16 mouse cellular contexts compared by ENCODE assay signal in the genomic region with DNA sequence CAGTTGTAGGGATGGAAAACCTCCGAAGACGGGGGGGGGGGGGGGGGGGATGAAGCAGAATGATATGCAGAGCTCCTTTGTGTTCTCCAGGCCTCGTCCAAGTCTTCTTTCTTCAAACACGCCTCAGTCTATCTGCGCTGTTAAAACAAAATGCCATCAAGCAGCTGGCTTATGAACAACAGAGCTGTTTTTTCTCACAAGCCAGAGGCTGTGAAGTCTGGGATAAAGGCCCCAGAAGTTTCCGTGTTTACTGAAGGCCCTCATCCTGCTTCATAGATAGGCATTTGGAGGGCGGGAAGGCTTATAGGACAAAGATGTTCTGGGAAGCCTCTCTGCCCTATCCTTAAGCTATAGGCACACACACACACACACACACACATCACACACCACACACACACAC.
DNase-seq lines count a peak whose midpoint lies in the region; ATAC-seq and TF ChIP-seq lines count a peak whose summit lies in the region.
"Had no signal": no experiment of that assay in that cellular context is flagged by ENCODE, and none has a peak within 500 bp of the region (broad histone marks: within the 10 kb centered on the region; RNA-seq: fewer than 3 reads in every experiment).

No protein-coding gene starts in this region.

- no peak for TF ChIP-seq CTCF in heart, postnatal 0 days (IDR thresholded peaks at IDR 0.05; ENCODE audit: low read depth)
- TF ChIP-seq CTCF in heart, adult 2 months (IDR thresholded peaks at IDR 0.05): no peak
- no peak for TF ChIP-seq CTCF in lung, embryonic 14.5 days (IDR thresholded peaks at IDR 0.05; ENCODE audit: low read depth)
- no peak for TF ChIP-seq CTCF in brain, embryonic 14.5 days (IDR thresholded peaks at IDR 0.05; ENCODE audit: borderline replicate concordance, extremely low read depth, insufficient read depth, insufficient read length)

- intact Hi-C loops in heart, adult 2 months (cut with DNase I): no loop called here

- H3K27ac ChIP-seq in forebrain, embryonic 10.5 days: peak overlapping the region; percentile 60; the same call in 1 of the 2 replicates
- H3K27ac ChIP-seq in forebrain, embryonic 16.5 days (ENCODE audit: low read length): no peak overlapping the region
- peak overlapping the region; percentile 63; the same call in 1 of the 2 replicates for H3K27ac ChIP-seq in heart, postnatal 0 days (ENCODE audit: low read depth)
- no peak overlapping the region for H3K27ac ChIP-seq in heart, adult 2 months
- peak overlapping the region; percentile 91 for H3K27ac ChIP-seq in lung, embryonic 14.5 days (ENCODE audit: low read depth)
- H3K27ac ChIP-seq: gastrocnemius, adult 2 months had no signal

- no peak overlapping the region for H3K9ac ChIP-seq in forebrain, embryonic 16.5 days (replicated peaks; ENCODE audit: low read depth, low read length)
- H3K9ac ChIP-seq in heart, postnatal 0 days (replicated peaks; ENCODE audit: low read depth, low read length): no peak overlapping the region
- no peak overlapping the region for H3K9ac ChIP-seq in heart, adult 2 months (ENCODE audit: low read depth, low read length)
- H3K9ac ChIP-seq in lung, embryonic 14.5 days: no peak overlapping the region
- H3K9ac ChIP-seq: intestine, embryonic 15.5 days had no signal

- no peak for ATAC-seq in forebrain, embryonic 16.5 days
- no peak for ATAC-seq in heart, postnatal 0 days (ENCODE audit: insufficient read depth, low read depth)
- ATAC-seq in lung, embryonic 14.5 days (ENCODE audit: insufficient read depth): peak; percentile 8; the same call in 1 of the 2 replicates
- ATAC-seq: forebrain, embryonic 14.5 days; intestine, embryonic 15.5 days had no signal

- no peak overlapping the region for H3K4me2 ChIP-seq in forebrain, embryonic 16.5 days (ENCODE audit: low read length)
- no peak overlapping the region for H3K4me2 ChIP-seq in heart, postnatal 0 days (ENCODE audit: low read depth, low read length)
- H3K4me2 ChIP-seq in lung, embryonic 14.5 days: no peak overlapping the region
- H3K4me2 ChIP-seq: intestine, embryonic 15.5 days had no signal

- no peak for TF ChIP-seq EP300 in heart, postnatal 0 days (IDR thresholded peaks at IDR 0.05; ENCODE audit: low read depth)
- no peak for TF ChIP-seq EP300 in heart, adult 2 months (IDR thresholded peaks at IDR 0.05; ENCODE audit: insufficient read depth, low read depth, low read length)

- H3K79me2 ChIP-seq in heart, adult 2 months (replicated peaks; ENCODE audit: control insufficient read depth, insufficient read depth, low read length): no peaks in the 10 kb centered on the region

- no peaks in the 10 kb centered on the region for H3K27me3 ChIP-seq in forebrain, embryonic 10.5 days (ENCODE audit: poor library complexity, severe bottlenecking)
- H3K27me3 ChIP-seq in forebrain, embryonic 16.5 days (replicated peaks; ENCODE audit: control insufficient read depth, insufficient read depth, low read length): no peaks in the 10 kb centered on the region
- H3K27me3 ChIP-seq in heart, postnatal 0 days (ENCODE audit: control insufficient read depth, insufficient read depth, low read length): no peaks in the 10 kb centered on the region
- no peaks in the 10 kb centered on the region for H3K27me3 ChIP-seq in heart, adult 2 months (ENCODE audit: control insufficient read depth, insufficient read depth, low read length)
- no peaks in the 10 kb centered on the region for H3K27me3 ChIP-seq in lung, embryonic 14.5 days (ENCODE audit: insufficient read depth, low read length)
- H3K27me3 ChIP-seq: CH12.LX; intestine, embryonic 15.5 days had no signal

- TF ChIP-seq POLR2A in heart, adult 2 months (IDR thresholded peaks at IDR 0.05; ENCODE audit: insufficient read depth, low read depth, low read length): no peak
- no peak for TF ChIP-seq POLR2A in brain, embryonic 14.5 days (IDR thresholded peaks at IDR 0.05; ENCODE audit: borderline replicate concordance, extremely low read depth, insufficient read depth, insufficient read length, poor library complexity, severe bottlenecking)

- DNase-seq in forebrain, embryonic 10.5 days (ENCODE audit: extremely low spot score, low spot score): no peak
- no peak for DNase-seq in heart, postnatal 0 days (ENCODE audit: low spot score)
- DNase-seq in heart, adult 2 months: no peak
- peak; percentile 76 for DNase-seq in lung, embryonic 14.5 days
- DNase-seq in lung, postnatal 10 days: no peak
- peak; percentile 22 for DNase-seq in brain, embryonic 14.5 days (ENCODE audit: low read depth)
- no peak for DNase-seq in spleen, postnatal 14 days (ENCODE audit: low spot score in 2 of 2)
- DNase-seq: adrenal gland, postnatal 10 days; cerebellum, adult 8-10 months; gastrocnemius, adult 2 months; kidney, postnatal 14 days; thymus, postnatal 25 days had no signal

- H3K9me3 ChIP-seq in forebrain, embryonic 10.5 days: peaks cover 8% of the 10 kb centered on the region; the same call in 1 of the 2 replicates
- H3K9me3 ChIP-seq in forebrain, embryonic 16.5 days (ENCODE audit: control insufficient read depth, low read length): no peaks in the 10 kb centered on the region
- no peaks in the 10 kb centered on the region for H3K9me3 ChIP-seq in heart, postnatal 0 days (replicated peaks; ENCODE audit: control insufficient read depth, low read length)
- no peaks in the 10 kb centered on the region for H3K9me3 ChIP-seq in lung, embryonic 14.5 days (ENCODE audit: low read depth, low read length)
- H3K9me3 ChIP-seq: intestine, embryonic 15.5 days had no signal

- no peaks in the 10 kb centered on the region for H3K36me3 ChIP-seq in forebrain, embryonic 10.5 days (replicated peaks)
- no peaks in the 10 kb centered on the region for H3K36me3 ChIP-seq in forebrain, embryonic 16.5 days (ENCODE audit: control insufficient read depth, insufficient read depth)
- no peaks in the 10 kb centered on the region for H3K36me3 ChIP-seq in heart, postnatal 0 days (replicated peaks; ENCODE audit: control insufficient read depth, insufficient read depth, low read length)
- H3K36me3 ChIP-seq in heart, adult 2 months (ENCODE audit: control insufficient read depth, insufficient read depth, low read length): no peaks in the 10 kb centered on the region
- H3K36me3 ChIP-seq in lung, embryonic 14.5 days (ENCODE audit: insufficient read depth): no peaks in the 10 kb centered on the region
- H3K36me3 ChIP-seq: intestine, embryonic 15.5 days had no signal

- WGBS in forebrain, embryonic 10.5 days: 76% methylated on average over 7 of the region's 7 CpGs
- WGBS in forebrain, embryonic 16.5 days: 44% methylated on average over 7 of the region's 7 CpGs
- 49% methylated on average over 7 of the region's 7 CpGs for whole genome bisulfite sequencing in heart, postnatal 0 days
- WGBS in heart, adult 2 months: 52% methylated on average over 7 of the region's 7 CpGs
- WGBS in lung, embryonic 14.5 days: 21% methylated on average over 7 of the region's 7 CpGs

- peaks cover 21% of the 10 kb centered on the region for H3K4me1 ChIP-seq in forebrain, embryonic 10.5 days
- H3K4me1 ChIP-seq in forebrain, embryonic 16.5 days (replicated peaks; ENCODE audit: control insufficient read depth, insufficient read depth, low read length): peaks cover 6% of the 10 kb centered on the region; the same call in 1 of the 2 replicates
- peaks cover 18% of the 10 kb centered on the region for H3K4me1 ChIP-seq in heart, postnatal 0 days (ENCODE audit: control insufficient read depth, insufficient read depth)
- H3K4me1 ChIP-seq in heart, adult 2 months (ENCODE audit: control insufficient read depth, insufficient read depth, low read length): peaks cover 2% of the 10 kb centered on the region; the same call in 1 of the 2 replicates
- peaks cover 16% of the 10 kb centered on the region; the same call in 1 of the 2 replicates for H3K4me1 ChIP-seq in lung, embryonic 14.5 days (ENCODE audit: insufficient read depth)

- H3K4me3 ChIP-seq in forebrain, embryonic 10.5 days: no peak overlapping the region
- no peak overlapping the region for H3K4me3 ChIP-seq in forebrain, embryonic 16.5 days (replicated peaks; ENCODE audit: low read length)
- no peak overlapping the region for H3K4me3 ChIP-seq in heart, postnatal 0 days (ENCODE audit: low read depth, low read length)
- H3K4me3 ChIP-seq in heart, adult 2 months: no peak overlapping the region
- no peak overlapping the region for H3K4me3 ChIP-seq in lung, embryonic 14.5 days (ENCODE audit: low read depth, low read length)
- H3K4me3 ChIP-seq: gastrocnemius, adult 2 months; intestine, embryonic 15.5 days had no signal

Comparison
In these comparisons a context has a peak if more than half of its experiments do, and no peak if none do; other contexts are left out.
1. DNase-seq: peak in lung, embryonic 14.5 days (single experiment) and brain, embryonic 14.5 days (single experiment); none in forebrain, embryonic 10.5 days (single experiment), heart, postnatal 0 days (single experiment), heart, adult 2 months (0 of 2), lung, postnatal 10 days (single experiment) and spleen, postnatal 14 days (0 of 2).
2. H3K27ac ChIP-seq: peak in forebrain, embryonic 10.5 days (single experiment), heart, postnatal 0 days (single experiment) and lung, embryonic 14.5 days (single experiment); none in forebrain, embryonic 16.5 days (single experiment) and heart, adult 2 months (single experiment).